ENCODE assay signal across 11 mouse cellular contexts in genomic region chr16:45676462-45676861, GRCm38 (mm10). TPM values are rescaled to one million over a fixed set of nuclear protein-coding genes. Genes with fewer than 3 reads are reported as not detected.
A peak's percentile ranks its signal among the peaks of the same experiment; 100 is the strongest.
DNase-seq lines count a peak whose midpoint lies in the region; ATAC-seq and TF ChIP-seq lines count a peak whose summit lies in the region.
"Had no signal": no experiment of that assay in that cellular context is flagged by ENCODE, and none has a peak within 500 bp of the region (broad histone marks: within the 10 kb centered on the region; RNA-seq: fewer than 3 reads in every experiment).

No protein-coding gene starts in this region.

- CTCF ChIA-PET in Patski (lab: Charles Lee), result interaction anchor here (0.8 to 1.8 kb wide), 3 partner anchors 9 to 483 kb away, joined by 3 to 10 read pairs (median 3); no protein-coding TSS in a partner anchor

- H3K9me3 ChIP-seq in forebrain, embryonic 14.5 days (replicated peaks; ENCODE audit: control insufficient read depth, low read length), result no peaks in the 10 kb centered on the region
- no peaks in the 10 kb centered on the region for H3K9me3 ChIP-seq in forebrain, embryonic 15.5 days
- H3K9me3 ChIP-seq in liver, postnatal 0 days (ENCODE audit: low read length), result no peaks in the 10 kb centered on the region
- no peaks in the 10 kb centered on the region for H3K9me3 ChIP-seq in liver, embryonic 12.5 days (replicated peaks)
- H3K9me3 ChIP-seq: embryonic facial prominence, embryonic 15.5 days had no signal

- H3K4me1 ChIP-seq in forebrain, embryonic 14.5 days (ENCODE audit: control insufficient read depth, insufficient read depth, low read length), result no peaks in the 10 kb centered on the region
- no peaks in the 10 kb centered on the region for H3K4me1 ChIP-seq in forebrain, embryonic 15.5 days
- H3K4me1 ChIP-seq in liver, postnatal 0 days (ENCODE audit: insufficient read depth), result no peaks in the 10 kb centered on the region
- no peaks in the 10 kb centered on the region for H3K4me1 ChIP-seq in liver, embryonic 12.5 days
- H3K4me1 ChIP-seq: embryonic facial prominence, embryonic 15.5 days had no signal

- H3K9ac ChIP-seq in forebrain, embryonic 14.5 days (ENCODE audit: low read length), result no peak overlapping the region
- no peak overlapping the region for H3K9ac ChIP-seq in forebrain, embryonic 15.5 days (replicated peaks)
- H3K9ac ChIP-seq in liver, postnatal 0 days (replicated peaks), result no peak overlapping the region
- H3K9ac ChIP-seq in liver, embryonic 12.5 days, result no peak overlapping the region
- H3K9ac ChIP-seq: embryonic facial prominence, embryonic 15.5 days had no signal

- in situ Hi-C loops in Patski (cut with MboI; ENCODE audit: low pct_unique_long_range_greater_than_20kb), result loop anchor here (5.0 kb wide), 1 partner anchor 431 kb away; no protein-coding TSS in a partner anchor

- no peak overlapping the region for H3K4me3 ChIP-seq in forebrain, embryonic 14.5 days (ENCODE audit: low read depth, low read length)
- H3K4me3 ChIP-seq in forebrain, embryonic 15.5 days, result no peak overlapping the region
- no peak overlapping the region for H3K4me3 ChIP-seq in liver, postnatal 0 days (ENCODE audit: low read depth, low read length)
- H3K4me3 ChIP-seq in liver, embryonic 12.5 days, result no peak overlapping the region
- H3K4me3 ChIP-seq: embryonic facial prominence, embryonic 15.5 days; myocyte had no signal

- 44% methylated on average over 1 of the region's 1 CpGs for WGBS in forebrain, embryonic 14.5 days
- WGBS in forebrain, embryonic 15.5 days, result 36% methylated on average over 1 of the region's 1 CpGs
- 9% methylated on average over 1 of the region's 1 CpGs for WGBS in liver, postnatal 0 days (ENCODE audit: insufficient replicate concordance)
- WGBS in liver, embryonic 12.5 days (ENCODE audit: insufficient replicate concordance), result 17% methylated on average over 1 of the region's 1 CpGs

- DNase-seq in forebrain, embryonic 14.5 days (ENCODE audit: low spot score), result peak; percentile 53
- no peak for DNase-seq in liver, postnatal 0 days
- no peak for DNase-seq in Patski (ENCODE audit: low read depth, low spot score)
- no peak for DNase-seq in urinary bladder, postnatal 25 days (ENCODE audit: low spot score)
- DNase-seq in thymus, postnatal 36 days, result no peak

- POLR2A ChIA-PET in Patski (lab: Charles Lee), result no interaction called here

- peak; percentile 76 for TF ChIP-seq CTCF in liver, postnatal 0 days (IDR thresholded peaks at IDR 0.05; ENCODE audit: low read depth)
- TF ChIP-seq CTCF in Patski (IDR thresholded peaks at IDR 0.05), result peak; percentile 67

- no peaks in the 10 kb centered on the region for H3K36me3 ChIP-seq in forebrain, embryonic 14.5 days (ENCODE audit: control insufficient read depth, insufficient read depth, low read length)
- no peaks in the 10 kb centered on the region for H3K36me3 ChIP-seq in forebrain, embryonic 15.5 days
- no peaks in the 10 kb centered on the region for H3K36me3 ChIP-seq in liver, postnatal 0 days (replicated peaks; ENCODE audit: insufficient read depth, low read length)
- H3K36me3 ChIP-seq in liver, embryonic 12.5 days, result no peaks in the 10 kb centered on the region
- H3K36me3 ChIP-seq: embryonic facial prominence, embryonic 15.5 days had no signal

- H3K27me3 ChIP-seq in forebrain, embryonic 14.5 days (replicated peaks; ENCODE audit: control insufficient read depth, insufficient read depth, low read length), result no peaks in the 10 kb centered on the region
- H3K27me3 ChIP-seq in forebrain, embryonic 15.5 days, result no peaks in the 10 kb centered on the region
- H3K27me3 ChIP-seq in liver, postnatal 0 days (ENCODE audit: insufficient read depth, low read length), result no peaks in the 10 kb centered on the region
- no peaks in the 10 kb centered on the region for H3K27me3 ChIP-seq in liver, embryonic 12.5 days (replicated peaks)
- peaks cover 4% of the 10 kb centered on the region for H3K27me3 ChIP-seq in Patski
- H3K27me3 ChIP-seq: embryonic facial prominence, embryonic 15.5 days had no signal

- H3K27ac ChIP-seq in forebrain, embryonic 14.5 days (ENCODE audit: low read depth, low read length), result no peak overlapping the region
- H3K27ac ChIP-seq in forebrain, embryonic 15.5 days (replicated peaks), result no peak overlapping the region
- H3K27ac ChIP-seq in liver, postnatal 0 days (ENCODE audit: low read depth), result no peak overlapping the region
- no peak overlapping the region for H3K27ac ChIP-seq in liver, embryonic 12.5 days
- H3K27ac ChIP-seq: embryonic facial prominence, embryonic 15.5 days had no signal

- ATAC-seq in forebrain, embryonic 14.5 days, result no peak
- no peak for ATAC-seq in forebrain, embryonic 15.5 days (replicated peaks)
- no peak for ATAC-seq in liver, postnatal 0 days
- no peak for ATAC-seq in liver, embryonic 12.5 days
- no peak for ATAC-seq in Patski
- ATAC-seq in megakaryocyte progenitor cell, adult 5-6 weeks (replicated peaks; ENCODE audit: poor library complexity), result peak; percentile 95

- no peak for TF ChIP-seq EP300 in liver, postnatal 0 days (IDR thresholded peaks at IDR 0.05; ENCODE audit: low read depth)

- H3K4me2 ChIP-seq in forebrain, embryonic 14.5 days (ENCODE audit: low read length), result no peak overlapping the region
- H3K4me2 ChIP-seq in forebrain, embryonic 15.5 days (replicated peaks), result no peak overlapping the region
- no peak overlapping the region for H3K4me2 ChIP-seq in liver, postnatal 0 days (ENCODE audit: low read depth, low read length)
- no peak overlapping the region for H3K4me2 ChIP-seq in liver, embryonic 12.5 days
- H3K4me2 ChIP-seq: embryonic facial prominence, embryonic 15.5 days had no signal

RNA-seq across cellular contexts. Expression of gene Tmprss7, which starts 17.0 kb away (rescaled TPM):
- polyA plus RNA-seq in forebrain, embryonic 14.5 days (2014; fragmentation: Nextera tagmentation; extraction: Ambion mirVana), result 0.41 and 0.73 TPM in 2 replicates
- polyA plus RNA-seq in forebrain, embryonic 15.5 days (2015; fragmentation: Nextera tagmentation; extraction: Ambion mirVana), result 0.39 and 0.65 TPM in 2 replicates
- 0.14 TPM in 2 replicates for polyA plus RNA-seq in liver, postnatal 0 days (2015; fragmentation: Nextera tagmentation; extraction: Ambion mirVana)
- 0.29 and 0.44 TPM in 2 replicates for polyA plus RNA-seq in liver, embryonic 12.5 days (2016; fragmentation: Nextera tagmentation; extraction: Ambion mirVana)
- polyA plus RNA-seq in Patski (2021), result not detected
- 0.46 and 0.74 TPM in 2 replicates for total RNA-seq in megakaryocyte progenitor cell, adult 5-6 weeks (2015)
- total RNA-seq in megakaryocyte progenitor cell, adult 5-6 weeks (2017), result 0.12 and 0.81 TPM in 2 replicates
- total RNA-seq: heart, postnatal 10 days had no signal
- polyA plus RNA-seq: myocyte had no signal

RNA-seq across cellular contexts. Expression of gene BC016579, which starts 22.6 kb away (rescaled TPM):
- not detected in 2 replicates for polyA plus RNA-seq in forebrain, embryonic 14.5 days (2014; fragmentation: Nextera tagmentation; extraction: Ambion mirVana)
- 0.08 TPM in 1 of 2 replicates, not detected in the other for polyA plus RNA-seq in forebrain, embryonic 15.5 days (2015; fragmentation: Nextera tagmentation; extraction: Ambion mirVana)
- 0.30 and 0.34 TPM in 2 replicates for polyA plus RNA-seq in liver, postnatal 0 days (2015; fragmentation: Nextera tagmentation; extraction: Ambion mirVana)
- polyA plus RNA-seq in liver, embryonic 12.5 days (2016; fragmentation: Nextera tagmentation; extraction: Ambion mirVana), result 0.44 and 0.54 TPM in 2 replicates
- not detected for polyA plus RNA-seq in Patski (2021)
- total RNA-seq in megakaryocyte progenitor cell, adult 5-6 weeks (2015), result 1.0 and 2.2 TPM in 2 replicates
- total RNA-seq in megakaryocyte progenitor cell, adult 5-6 weeks (2017), result 0.17 and 0.61 TPM in 2 replicates
- total RNA-seq: heart, postnatal 10 days had no signal
- polyA plus RNA-seq: myocyte had no signal

RNA-seq across cellular contexts. Expression of gene Tagln3, which starts 47.9 kb away (rescaled TPM):
- polyA plus RNA-seq in forebrain, embryonic 14.5 days (2014; fragmentation: Nextera tagmentation; extraction: Ambion mirVana), result 538 and 598 TPM in 2 replicates
- 490 and 501 TPM in 2 replicates for polyA plus RNA-seq in forebrain, embryonic 15.5 days (2015; fragmentation: Nextera tagmentation; extraction: Ambion mirVana)
- polyA plus RNA-seq in liver, postnatal 0 days (2015; fragmentation: Nextera tagmentation; extraction: Ambion mirVana), result 0.08 TPM in 1 of 2 replicates, not detected in the other
- polyA plus RNA-seq in liver, embryonic 12.5 days (2016; fragmentation: Nextera tagmentation; extraction: Ambion mirVana), result 0.76 and 0.77 TPM in 2 replicates
- 0.35 TPM for polyA plus RNA-seq in Patski (2021)
- not detected in 2 replicates for total RNA-seq in megakaryocyte progenitor cell, adult 5-6 weeks (2015)
- not detected in 2 replicates for total RNA-seq in megakaryocyte progenitor cell, adult 5-6 weeks (2017)

Comparison
In these comparisons a context has a peak if more than half of its experiments do, and no peak if none do; other contexts are left out.
1. RNA of gene Tagln3, which starts 47.9 kb away (polyA plus RNA-seq): 538 to 598 TPM in forebrain, embryonic 14.5 days and 490 to 501 TPM in forebrain, embryonic 15.5 days; 0.76 to 0.77 TPM in liver, embryonic 12.5 days, 0.35 TPM in Patski (single experiment) and 0.08 TPM in liver, postnatal 0 days; every median in the first group is over 100 times any median in the second.